Mouse (Mus musculus) lung, embryonic 15.5 days (tissue): Measurements from ENCODE around the gene Gm15128. TPM values are rescaled to one million over a fixed set of nuclear protein-coding genes. Genes with fewer than 3 reads are reported as not detected.
"Not testable (repeated sequence)": the region's sequence is repeated elsewhere in the genome, so short reads cannot be mapped to it uniquely, and the experiment has no call there.

Source experiments
- ATAC-seq: fragments of 200-750 bp; cut with Nextera tagmentation; 2 replicates; pipeline ENCODE4 v1.8.0; 2017; ENCODE audit warnings: moderate number of reproducible peaks, borderline replicate concordance; ENCODE audit not compliant: low FRiP score, low TSS enrichment; ENCODE audit errors: extremely low read depth
- H3K27ac ChIP-seq: fragments of 300-500 bp; sonication (generic); 2 replicates; pipeline ENCODE4 v1.5.1; 2015; ENCODE audit warnings: moderate library complexity, mild to moderate bottlenecking, inconsistent platforms
- H3K27me3 ChIP-seq: fragments of 300-500 bp; sonication (generic); 2 replicates; pipeline ENCODE4 v1.6.1; 2015; ENCODE audit warnings: inconsistent platforms
- H3K36me3 ChIP-seq: fragments of 300-500 bp; sonication (generic); 2 replicates; pipeline ENCODE4 v1.6.1; 2015; ENCODE audit warnings: inconsistent platforms
- H3K4me1 ChIP-seq: fragments of 300-500 bp; sonication (generic); 2 replicates; pipeline ENCODE4 v1.6.1; 2015; ENCODE audit warnings: inconsistent platforms
- H3K4me2 ChIP-seq: fragments of 300-500 bp; sonication (generic); 2 replicates; pipeline ENCODE4 v1.6.1; 2015; ENCODE audit warnings: inconsistent platforms, mild to moderate bottlenecking, moderate library complexity
- H3K4me3 ChIP-seq: fragments of 300-500 bp; sonication (generic); 2 replicates; pipeline ENCODE4 v1.5.1; 2015; ENCODE audit warnings: mild to moderate bottlenecking, inconsistent platforms
- H3K9ac ChIP-seq: fragments of 300-500 bp; sonication (generic); 2 replicates; pipeline ENCODE4 v1.6.1; 2015; ENCODE audit warnings: inconsistent platforms
- H3K9me3 ChIP-seq: fragments of 300-500 bp; sonication (generic); 2 replicates; pipeline ENCODE4 v1.6.1; 2016; ENCODE audit warnings: inconsistent platforms
- WGBS: fragments of 180-500 bp; shearing (Covaris S2); methylation state at CpG from one replicate; pipeline ENCODE4 v1.1.7; 2015; 5-methylcytosine and 5-hydroxymethylcytosine counted together
- polyA plus RNA-seq: library from polyadenylated mRNA; unstranded; fragments of >200 nt; fragmentation: Nextera tagmentation; extraction: Ambion mirVana; gene quantifications from 2 replicates; pipeline ENCODE4 v1.2.1, GENCODE M21; 2015

Gene Gm15128
- polyA plus RNA-seq = not detected in 2 replicates

DNA sequence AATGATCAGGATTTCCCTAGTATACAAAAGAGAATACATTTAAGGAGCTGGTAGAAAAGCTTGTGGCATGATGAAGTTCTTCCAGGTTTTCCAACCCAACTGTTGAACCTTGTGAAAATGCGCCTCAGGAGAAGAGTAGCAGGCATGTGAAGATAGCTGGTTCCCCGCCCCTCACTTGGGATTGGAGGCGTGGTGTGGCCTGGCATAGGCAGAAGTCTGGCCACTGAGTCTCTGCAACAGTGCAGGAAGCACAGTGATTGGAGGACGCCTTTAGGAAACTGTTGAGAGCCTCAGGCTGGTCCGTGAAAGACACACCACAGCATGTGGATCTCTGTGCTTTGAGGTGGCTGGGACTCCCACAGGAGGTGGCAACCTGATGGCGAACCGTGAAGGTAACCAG, at the start of gene Gm15128:
Gm15128 (plus strand) TSS at position 301 of the 400 bp plus-strand sequence.
- H3K9me3 ChIP-seq, H3K4me1 ChIP-seq, ATAC-seq, H3K36me3 ChIP-seq, H3K4me3 ChIP-seq, H3K27me3 ChIP-seq, H3K4me2 ChIP-seq, H3K27ac ChIP-seq, H3K9ac ChIP-seq: not testable (repeated sequence)
- WGBS = 79% methylated on average over 7 of the region's 7 CpGs

Other genes with a start within 250 kb of the Gm15128 start
- 3.0 and 3.4 TPM in 2 replicates for gene Lrch2, start 211.9 kb upstream of the Gm15128 start, polyA plus RNA-seq
- gene Gm15080, start 227.0 kb downstream of the Gm15128 start, polyA plus RNA-seq = not detected in 2 replicates